Comparison of ENCODE assay signal across 27 mouse cellular contexts in the genomic region with DNA sequence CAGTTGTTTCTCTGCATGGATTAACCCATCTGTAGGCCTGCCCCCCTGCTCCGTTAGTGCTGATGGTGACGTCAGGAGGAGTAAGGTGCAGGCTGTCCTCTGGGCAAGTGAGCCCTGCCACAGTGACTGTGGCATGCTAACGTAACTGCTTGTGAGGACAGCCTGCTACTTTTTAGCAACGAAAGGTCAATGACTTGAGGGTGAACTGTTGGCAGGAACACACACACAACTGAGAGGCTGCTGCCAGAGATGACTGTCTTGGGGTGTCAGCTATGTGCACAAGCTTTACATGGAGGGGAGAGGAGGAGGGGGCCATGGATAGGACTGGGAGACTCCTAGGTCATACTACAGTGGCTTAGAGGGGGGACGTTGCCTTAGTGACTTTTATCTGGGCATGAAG. TPM values are rescaled to one million over a fixed set of nuclear protein-coding genes. Genes with fewer than 3 reads are reported as not detected.
"Had no signal": no experiment of that assay in that cellular context is flagged by ENCODE, and none has a peak within 500 bp of the region (broad histone marks: within the 10 kb centered on the region; RNA-seq: fewer than 3 reads in every experiment).

No protein-coding gene starts in this region.

- H3K4me2 ChIP-seq: liver, embryonic 13.5 days; liver, embryonic 15.5 days; lung, embryonic 14.5 days; midbrain, embryonic 12.5 days; neural tube, embryonic 13.5 days; neural tube, embryonic 15.5 days; stomach, embryonic 15.5 days had no signal

- H3K36me3 ChIP-seq: liver, embryonic 13.5 days; liver, embryonic 15.5 days; midbrain, embryonic 12.5 days; neural tube, embryonic 13.5 days; neural tube, embryonic 15.5 days; stomach, embryonic 15.5 days had no signal

- H3K9ac ChIP-seq: liver, embryonic 13.5 days; liver, embryonic 15.5 days; lung, embryonic 14.5 days; midbrain, embryonic 12.5 days; neural tube, embryonic 13.5 days; neural tube, embryonic 15.5 days; stomach, embryonic 15.5 days had no signal

- H3K4me1 ChIP-seq: neural tube, embryonic 13.5 days; neural tube, embryonic 15.5 days; stomach, embryonic 15.5 days had no signal

- H3K9me3 ChIP-seq: liver, embryonic 13.5 days; liver, embryonic 15.5 days; midbrain, embryonic 12.5 days; neural tube, embryonic 13.5 days; neural tube, embryonic 15.5 days; stomach, embryonic 15.5 days had no signal

- DNase-seq: liver, embryonic 13.5 days; lung, adult 18-20 months; lung, embryonic 14.5 days; lung, postnatal 14 days; lung, postnatal 36 days; midbrain, embryonic 14.5 days; retina, postnatal 1 day; right cerebral cortex, adult 18-20 months; right cerebral cortex, postnatal 25 days; right cerebral cortex, postnatal 4 days; thymus, adult 2 months; thymus, postnatal 25 days; thymus, postnatal 4 days had no signal

- H3K27ac ChIP-seq: liver, embryonic 13.5 days; liver, embryonic 15.5 days; midbrain, embryonic 12.5 days; neural tube, embryonic 13.5 days; neural tube, embryonic 15.5 days; stomach, embryonic 15.5 days; stomach, postnatal 0 days had no signal

- H3K27me3 ChIP-seq: liver, embryonic 13.5 days; liver, embryonic 15.5 days; neural tube, embryonic 13.5 days; neural tube, embryonic 15.5 days; stomach, embryonic 15.5 days had no signal

- H3K4me3 ChIP-seq: liver, embryonic 13.5 days; liver, embryonic 15.5 days; midbrain, embryonic 12.5 days; myocyte; neural tube, embryonic 13.5 days; neural tube, embryonic 15.5 days; stomach, embryonic 15.5 days had no signal

- ATAC-seq: midbrain, embryonic 16.5 days had no signal

RNA-seq across cellular contexts. Expression of gene Gabrr2, which starts 12.1 kb away (rescaled TPM):
- polyA plus RNA-seq: liver, embryonic 13.5 days; liver, embryonic 15.5 days; neural tube, embryonic 11.5 days had no signal

RNA-seq across cellular contexts. Expression of gene Gabrr1, which starts 57.5 kb away (rescaled TPM):
- total RNA-seq: megakaryocyte, adult 5-6 weeks; megakaryocyte-erythroid progenitor cell, adult 5-6 weeks had no signal
- polyA plus RNA-seq: liver, embryonic 13.5 days; liver, embryonic 15.5 days; lung, embryonic 14.5 days; lung, embryonic 16.5 days; midbrain, embryonic 12.5 days; myocyte; neural tube, embryonic 11.5 days; spleen, adult 2 months; stomach, embryonic 15.5 days; stomach, postnatal 0 days; urinary bladder, adult 2 months had no signal
